Mouse (Mus musculus) T-helper 2 cell (primary cell): Measurements from ENCODE around the gene Ano6.
"Not testable (repeated sequence)": the region's sequence is repeated elsewhere in the genome, so short reads cannot be mapped to it uniquely, and the experiment has no call there.

Experiments used
- in situ Hi-C: fragments of 300-600 bp; cut with MboI, MseI; formaldehyde crosslinking; loops from one replicate; pipeline ENCODE4 v1.15.1; 2025; ENCODE audit warnings: high pct_unique_total_duplicates

Ano6 gene

GRCm38 (mm10) chr15:95822099-95822498 lies 31.5 kb downstream of the Ano6 start:
- in situ Hi-C loops, result no loop called here

GRCm38 (mm10) chr15:95823383-95824306 lies 33.0 kb downstream of the Ano6 start:
- in situ Hi-C loops, result no loop called here

DNA sequence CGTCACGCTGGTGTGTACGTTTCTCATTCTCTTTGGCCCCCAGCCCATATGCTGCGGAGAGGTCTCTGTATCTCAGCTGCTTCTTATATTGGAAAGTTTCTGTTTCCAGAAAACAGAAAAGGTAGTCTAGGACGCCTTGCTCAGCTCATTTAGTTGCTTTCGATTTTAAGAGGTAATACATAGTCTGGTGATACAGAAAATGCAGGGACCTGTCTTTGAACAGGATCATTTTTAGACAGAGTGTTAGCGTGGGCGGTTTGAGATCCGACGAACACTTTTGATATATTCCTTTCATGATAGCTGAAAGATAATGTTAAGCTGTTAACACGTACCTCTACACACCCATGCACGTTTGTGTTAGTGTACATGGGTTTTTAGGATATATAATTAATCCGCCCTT lies 35.9 kb downstream of the Ano6 start:
- in situ Hi-C loops, result no loop called here

DNA sequence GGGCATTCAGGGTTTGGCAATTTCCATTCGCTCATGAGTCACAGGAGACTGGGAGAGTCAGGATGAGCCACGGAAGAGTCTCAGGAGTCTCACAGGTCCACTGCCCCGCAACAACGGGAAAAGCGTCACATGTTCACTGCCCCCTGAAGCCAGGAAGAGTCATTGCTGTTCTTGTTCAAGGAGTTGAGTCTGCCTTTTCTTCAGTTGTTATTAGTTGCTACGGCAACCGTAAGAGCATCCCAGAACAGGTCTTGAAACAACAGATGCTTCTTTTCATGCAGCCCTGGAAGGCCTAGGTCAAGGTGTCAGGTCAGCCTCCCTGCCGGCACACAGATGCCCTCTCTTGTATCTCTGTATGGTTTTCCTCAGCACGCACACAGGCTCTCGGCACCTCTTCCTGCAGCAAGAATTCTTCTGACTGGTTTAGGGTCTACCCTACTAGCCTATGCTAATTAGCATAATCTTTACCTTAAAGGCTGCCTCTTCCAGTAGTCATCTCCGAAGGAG lies 36.9 kb downstream of the Ano6 start:
- in situ Hi-C loops, result no loop called here

GRCm38 (mm10) chr15:95828018-95828646 lies 37.5 kb downstream of the Ano6 start:
- in situ Hi-C loops, result not testable (repeated sequence)

DNA sequence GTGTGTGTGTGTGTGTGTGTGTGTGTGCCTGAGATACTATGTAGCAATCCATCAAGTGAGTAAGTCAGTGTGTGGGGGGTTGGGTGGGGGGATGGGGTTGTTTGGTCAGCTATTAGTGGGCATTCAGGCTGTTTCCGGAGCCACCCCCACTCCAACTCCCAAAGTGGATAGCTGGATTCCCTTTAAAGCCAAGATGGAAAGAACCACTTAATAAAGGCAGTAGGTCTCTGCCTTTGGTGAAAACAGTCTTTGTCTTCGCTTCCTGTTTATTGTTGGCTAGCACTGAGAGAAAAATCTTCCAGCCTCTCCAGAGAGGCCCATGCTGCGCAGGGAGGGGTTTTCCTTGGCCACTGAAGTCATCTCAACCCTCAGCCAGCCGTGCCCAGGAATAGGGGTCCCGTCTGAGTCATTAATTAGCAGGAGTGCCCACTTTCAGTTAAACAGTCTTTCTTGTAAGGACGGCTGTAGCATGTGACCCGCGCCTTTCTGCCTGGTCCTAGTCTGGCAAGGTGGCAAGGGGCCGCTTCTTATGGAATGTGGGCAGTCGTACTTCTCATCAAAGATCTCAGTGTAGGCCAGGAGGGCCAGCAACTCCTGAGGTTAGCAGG lies 38.1 kb downstream of the Ano6 start:
- in situ Hi-C loops, result no loop called here

- in situ Hi-C loops, result no loop called here
These were observed 39.0 kb downstream of the Ano6 start for GRCm38 (mm10) chr15:95829553-95830205.

- in situ Hi-C loops, result no loop called here
These were observed 39.5 kb downstream of the Ano6 start for GRCm38 (mm10) chr15:95830206-95830560.

- in situ Hi-C loops, result no loop called here
These were observed 42.6 kb downstream of the Ano6 start for GRCm38 (mm10) chr15:95833292-95833691.

GRCm38 (mm10) chr15:95836077-95836476 lies 45.4 kb downstream of the Ano6 start:
- in situ Hi-C loops, result no loop called here

DNA sequence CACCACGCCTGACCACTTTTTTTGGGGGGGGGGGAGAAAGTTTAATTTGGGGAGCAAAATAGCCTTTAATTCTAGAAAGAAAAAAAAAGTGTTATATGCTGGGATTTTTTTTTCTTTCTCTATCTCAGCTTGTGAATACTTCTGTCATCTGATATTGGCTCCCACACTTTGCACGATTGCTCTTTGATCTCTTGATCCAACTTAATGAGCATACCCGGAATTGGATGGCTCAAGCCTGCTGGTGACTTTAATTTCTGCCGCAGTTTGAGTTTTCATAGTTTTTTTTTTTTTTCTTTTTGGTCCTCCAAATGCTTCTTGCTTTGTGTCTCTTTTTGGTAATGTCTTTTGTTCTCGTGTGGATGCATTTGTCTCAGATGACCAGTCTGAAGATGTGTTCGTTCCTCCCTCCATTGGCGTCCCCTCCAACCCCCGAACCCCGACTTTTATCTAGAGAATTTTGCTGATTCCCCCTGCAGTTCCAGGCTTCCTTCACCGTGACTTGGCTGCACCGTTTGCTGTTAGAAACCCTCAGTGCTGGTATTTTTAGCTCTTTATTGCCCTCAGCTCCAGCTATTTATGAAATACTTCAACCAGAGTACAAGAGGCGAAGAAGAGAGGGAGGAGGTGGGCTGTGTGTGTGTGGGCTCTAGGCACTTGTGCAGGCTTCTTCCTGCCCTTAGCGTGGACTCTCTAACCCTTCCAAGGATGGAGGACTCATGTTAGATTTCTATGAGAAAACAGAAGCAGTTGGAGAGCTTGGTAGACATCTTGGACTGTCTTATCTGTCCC lies 46.2 kb downstream of the Ano6 start:
- in situ Hi-C loops, result no loop called here

DNA sequence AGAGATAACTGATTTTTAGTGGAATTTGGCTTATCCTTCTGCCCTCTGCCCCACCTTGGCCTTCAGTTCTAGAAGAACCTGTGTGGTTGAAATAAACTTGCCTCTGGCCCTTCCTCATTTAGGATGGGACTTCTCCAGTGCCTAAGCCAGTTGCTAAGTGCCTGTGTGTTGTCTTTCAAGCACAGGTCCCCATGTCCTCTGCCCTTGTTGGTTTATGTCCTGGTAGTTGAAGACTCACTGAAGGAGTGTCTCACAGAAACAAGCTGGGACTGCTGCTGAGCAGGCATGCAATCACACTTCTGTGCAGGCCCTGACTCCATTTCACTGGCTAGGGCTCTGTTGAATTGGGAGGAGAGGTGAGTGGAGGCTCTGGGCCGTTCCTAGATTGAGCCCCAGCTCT lies 46.9 kb downstream of the Ano6 start:
- in situ Hi-C loops, result no loop called here

DNA sequence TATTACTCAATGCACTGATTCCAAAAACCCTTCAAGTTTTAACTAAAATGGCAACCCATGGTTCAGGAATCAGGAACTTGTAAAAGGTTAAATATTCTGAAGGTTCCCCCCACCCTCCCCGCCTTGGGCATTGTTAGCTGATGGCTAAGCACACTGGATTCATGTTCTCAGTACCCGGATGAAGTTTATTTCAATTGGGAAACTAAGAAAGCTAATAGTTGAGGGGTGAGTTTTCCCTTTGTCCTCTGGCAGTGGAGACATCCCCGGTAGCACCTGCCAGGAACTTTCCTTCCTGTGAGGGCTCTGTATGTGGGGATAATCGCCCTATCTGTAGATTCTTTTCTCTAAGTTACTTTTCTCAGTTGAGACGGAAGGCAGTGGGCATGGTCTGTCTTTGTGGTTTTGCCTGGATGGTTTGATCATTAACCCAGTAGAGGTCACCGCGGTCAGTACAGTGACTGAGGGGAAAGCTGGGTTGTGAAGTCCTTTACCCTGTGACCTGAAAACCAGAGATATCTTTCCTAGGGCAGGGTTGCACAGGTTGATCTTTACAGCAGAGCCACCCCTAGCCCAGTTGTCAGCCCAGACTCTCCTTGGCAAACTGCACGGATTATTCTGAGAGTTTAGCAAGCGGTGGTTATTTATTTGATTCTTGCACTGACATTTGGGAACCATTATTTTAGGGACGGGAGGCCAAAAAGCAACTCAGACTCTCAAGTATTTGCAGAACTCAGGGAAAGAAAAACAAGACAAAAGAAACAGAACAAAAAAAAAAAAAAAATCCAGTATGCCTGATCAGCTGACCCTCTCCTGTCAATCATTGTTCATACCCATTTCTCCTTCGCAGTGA lies 47.8 kb downstream of the Ano6 start:
- in situ Hi-C loops, result no loop called here

DNA sequence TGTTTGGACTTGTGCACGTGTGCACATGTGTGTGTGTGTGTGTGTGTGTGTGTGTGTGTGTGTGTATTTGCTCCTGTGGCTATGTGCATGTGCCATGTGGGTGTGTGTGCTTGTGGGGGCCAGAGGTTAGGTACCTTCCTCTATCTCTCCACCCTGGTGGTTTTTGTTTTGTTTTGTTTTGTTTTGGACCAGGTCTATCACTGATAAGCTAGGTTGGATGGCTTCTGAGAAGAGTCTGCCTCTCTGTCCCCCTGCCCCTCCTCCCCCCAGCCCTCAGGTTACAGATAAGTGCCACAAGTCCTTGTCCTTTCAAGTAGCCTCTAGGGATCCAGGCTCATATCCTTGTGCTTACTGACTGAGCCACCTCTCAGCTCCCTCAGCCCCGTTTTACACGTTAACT lies 49.1 kb downstream of the Ano6 start:
- in situ Hi-C loops, result no loop called here

- in situ Hi-C loops, result no loop called here
These were observed 52.7 kb downstream of the Ano6 start for GRCm38 (mm10) chr15:95843183-95843949.

GRCm38 (mm10) chr15:95844412-95844811 lies 53.8 kb downstream of the Ano6 start:
- in situ Hi-C loops, result no loop called here

- in situ Hi-C loops, result no loop called here
These were observed 55.5 kb downstream of the Ano6 start for GRCm38 (mm10) chr15:95846102-95846501.

GRCm38 (mm10) chr15:95848493-95849064 lies 57.9 kb downstream of the Ano6 start:
- in situ Hi-C loops, result no loop called here
